Mouse (Mus musculus) ovary, adult 10 weeks (tissue): ENCODE data around the gene Gm6526. TPM values are rescaled to one million over a fixed set of nuclear protein-coding genes. Genes with fewer than 3 reads are reported as not detected.

Experiments
- polyA plus RNA-seq: library from polyadenylated mRNA; stranded (reverse); fragments of 350-450 nt; fragmentation: Illumina TruSeq; extraction: RNeasy Lipid Tissue Mini Kit (QIAGEN cat#74804); gene quantifications from one replicate; pipeline ENCODE4 v1.2.3, GENCODE M21; 2014

The Gm6526 gene
- polyA plus RNA-seq = 0.48 TPM

GRCm38 (mm10) chr14:43747566-43747965 is at the start of gene Gm6526:
TSS of gene Gm6526 (plus strand) at chr14:43747866.

GRCm38 (mm10) chr14:43727385-43727784 is 20.3 kb upstream of the Gm6526 start, which contains the start of gene Gm16506:
TSS of gene Gm16506 (minus strand) at chr14:43727485.

GRCm38 (mm10) chr14:43784645-43785044 is 37.0 kb downstream of the Gm6526 start, which contains the start of gene Gm8180:
TSS of gene Gm8180 (minus strand) at chr14:43784745.

Other genes starting within 250 kb of the Gm6526 start
- gene Gm5799, start 204.3 kb upstream of the Gm6526 start, polyA plus RNA-seq = not detected
- gene Gm17654, start 168.7 kb upstream of the Gm6526 start, polyA plus RNA-seq = not detected
- gene Gm10375, start 139.9 kb upstream of the Gm6526 start, polyA plus RNA-seq = not detected
- gene Gm8165, start 70.7 kb upstream of the Gm6526 start, polyA plus RNA-seq = not detected
- gene Gm7324, start 50.0 kb upstream of the Gm6526 start, polyA plus RNA-seq = 10.8 TPM
- not detected for gene Gm16506, start 20.4 kb upstream of the Gm6526 start, polyA plus RNA-seq
- gene Gm8180, start 36.9 kb downstream of the Gm6526 start, polyA plus RNA-seq = not detected
- not detected for gene Ear1, start 127.7 kb downstream of the Gm6526 start, polyA plus RNA-seq
- not detected for gene Ear10, start 175.7 kb downstream of the Gm6526 start, polyA plus RNA-seq
- 8.0 TPM for gene Gm8113, start 177.5 kb downstream of the Gm6526 start, polyA plus RNA-seq
- not detected for gene Ang5, start 209.2 kb downstream of the Gm6526 start, polyA plus RNA-seq